Mouse (Mus musculus) spleen, adult 2 months (tissue): Measurements from ENCODE around the gene Lnp1.

Source experiments
- CTCF ChIP-seq: fragments of 200-500 bp; IDR thresholded peaks from 2 replicates; pipeline ENCODE4 v1.5.1; 2011; ENCODE audit warnings: mild to moderate bottlenecking, inconsistent platforms; ENCODE audit not compliant: insufficient read depth, insufficient read length, insufficient replicate concordance; ENCODE audit errors: extremely low read depth
- POLR2A ChIP-seq: fragments of 200-500 bp; IDR thresholded peaks from 2 replicates; pipeline ENCODE4 v1.6.1; 2011; ENCODE audit warnings: low read depth, low read length, inconsistent platforms

DNA sequence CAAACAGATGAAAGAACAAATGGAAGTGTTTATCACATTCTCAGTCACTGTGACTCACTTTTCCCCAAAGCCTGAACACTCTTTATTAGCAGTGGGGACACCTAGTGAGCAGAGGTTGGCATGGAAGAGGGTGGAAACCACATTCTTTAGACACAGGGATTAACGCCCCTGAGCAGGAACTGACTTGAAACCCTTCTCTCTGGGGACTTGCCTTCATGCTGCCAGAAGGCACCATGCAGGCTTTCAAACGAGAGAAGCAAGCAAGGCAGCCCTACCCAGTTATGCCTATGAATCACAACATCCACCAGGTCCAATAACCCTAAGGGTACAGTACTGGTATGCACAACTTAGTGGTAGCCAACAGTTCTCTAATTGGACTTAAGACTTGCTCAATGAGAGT lies 54.5 kb downstream of the Lnp1 start:
- TF ChIP-seq POLR2A: no peak
- TF ChIP-seq CTCF: no peak
